Mouse (Mus musculus) forelimb bud, embryonic 11.5 days (tissue): ENCODE measurements around the gene Wdfy3.
"Not testable (repeated sequence)": the region's sequence is repeated elsewhere in the genome, so short reads cannot be mapped to it uniquely, and the experiment has no call there.

Experiments
- DNase-seq: peaks from one replicate; pipeline ENCODE4 v3.0.0-alpha.2; 2012; ENCODE audit warnings: low read depth, low spot score

The Wdfy3 gene

GRCm38 (mm10) chr5:101887989-101888388, 181.7 kb downstream of the Wdfy3 start:
- DNase-seq: no peak

GRCm38 (mm10) chr5:101885039-101885438, 184.7 kb downstream of the Wdfy3 start:
- DNase-seq: no peak

- no peak for DNase-seq
Observed at GRCm38 (mm10) chr5:101882191-101882590, 187.5 kb downstream of the Wdfy3 start.

- no peak for DNase-seq
Observed at GRCm38 (mm10) chr5:101879914-101880313, 189.8 kb downstream of the Wdfy3 start.

GRCm38 (mm10) chr5:101878403-101878802, 191.3 kb downstream of the Wdfy3 start:
- no peak for DNase-seq

- DNase-seq: no peak
Observed at GRCm38 (mm10) chr5:101876185-101876584, 193.5 kb downstream of the Wdfy3 start.

GRCm38 (mm10) chr5:101866722-101867121, 203.0 kb downstream of the Wdfy3 start:
- DNase-seq: no peak

- DNase-seq: no peak
Observed at GRCm38 (mm10) chr5:101863946-101864345, 205.8 kb downstream of the Wdfy3 start.

- no peak for DNase-seq
Observed at GRCm38 (mm10) chr5:101862651-101863050, 207.1 kb downstream of the Wdfy3 start.

GRCm38 (mm10) chr5:101861786-101862571, 207.7 kb downstream of the Wdfy3 start:
- no peak for DNase-seq

GRCm38 (mm10) chr5:101858891-101859436, 210.8 kb downstream of the Wdfy3 start:
- DNase-seq: no peak

GRCm38 (mm10) chr5:101855475-101855874, 214.2 kb downstream of the Wdfy3 start:
- DNase-seq: no peak

GRCm38 (mm10) chr5:101854667-101855066, 215.1 kb downstream of the Wdfy3 start:
- no peak for DNase-seq

- DNase-seq: no peak
Observed at GRCm38 (mm10) chr5:101854100-101854499, 215.6 kb downstream of the Wdfy3 start.

GRCm38 (mm10) chr5:101852116-101852680, 217.5 kb downstream of the Wdfy3 start:
- DNase-seq: no peak

GRCm38 (mm10) chr5:101851133-101851532, 218.6 kb downstream of the Wdfy3 start:
- DNase-seq: no peak

- no peak for DNase-seq
Observed at GRCm38 (mm10) chr5:101847762-101848161, 222.0 kb downstream of the Wdfy3 start.

- no peak for DNase-seq
Observed at GRCm38 (mm10) chr5:101847323-101847722, 222.4 kb downstream of the Wdfy3 start.

- DNase-seq: no peak
Observed at GRCm38 (mm10) chr5:101845930-101846329, 223.8 kb downstream of the Wdfy3 start.

- no peak for DNase-seq
Observed at GRCm38 (mm10) chr5:101845011-101845410, 224.7 kb downstream of the Wdfy3 start.

GRCm38 (mm10) chr5:101840476-101840875, 229.2 kb downstream of the Wdfy3 start:
- no peak for DNase-seq

GRCm38 (mm10) chr5:101837605-101838004, 232.1 kb downstream of the Wdfy3 start:
- DNase-seq: not testable (repeated sequence)

- no peak for DNase-seq
Observed at GRCm38 (mm10) chr5:101836221-101836620, 233.5 kb downstream of the Wdfy3 start.
